Mouse (Mus musculus): ENCODE results near the gene Gm10188. TPM values are rescaled to one million over a fixed set of nuclear protein-coding genes. Genes with fewer than 3 reads are reported as not detected.
A peak's percentile ranks its signal among the peaks of the same experiment; 100 is the strongest.

Gene Gm10188
- total RNA-seq, 1 experiment from 2014 or later, result not detected

DNA sequence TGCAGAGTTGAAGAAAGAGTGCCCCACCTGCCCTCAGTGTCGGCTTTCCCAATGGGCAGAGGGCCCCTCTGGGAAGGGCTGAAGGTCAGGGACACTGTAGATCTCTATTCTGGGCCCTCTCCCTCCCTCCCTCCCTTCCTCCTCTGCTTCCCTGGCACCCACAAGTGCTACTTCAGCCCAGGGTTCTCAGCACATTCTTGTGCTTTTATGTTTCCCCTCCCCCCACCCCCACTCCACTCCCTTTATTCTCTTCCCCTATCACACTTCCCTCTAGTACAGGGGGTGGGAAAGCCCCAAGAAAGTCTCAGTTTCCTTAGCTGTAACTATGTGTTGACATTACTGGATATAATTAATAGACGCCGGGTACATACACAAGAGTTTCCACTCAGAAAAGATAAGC, 34.9 kb downstream of the Gm10188 start:
- DNase-seq, result no peak

DNA sequence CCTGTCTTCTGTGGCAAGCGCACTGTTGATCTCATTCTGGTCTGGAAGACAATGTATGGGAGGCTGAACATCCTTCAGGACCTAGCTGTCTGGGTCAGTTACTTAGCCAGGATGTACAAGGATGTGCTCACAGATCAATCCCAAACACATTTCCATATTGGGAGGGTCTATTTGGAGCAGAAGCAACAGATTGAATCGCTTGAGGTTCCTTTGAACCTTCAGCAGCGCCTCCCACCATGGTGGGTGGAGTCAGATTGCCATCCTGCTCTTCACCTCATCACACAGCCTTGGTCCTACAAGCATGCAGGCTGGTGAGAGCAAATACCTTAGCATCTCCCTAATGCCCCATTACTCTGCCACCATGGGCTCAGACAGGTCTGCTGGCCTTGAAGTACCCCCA, 35.8 kb downstream of the Gm10188 start:
- DNase-seq, result no peak

GRCm38 (mm10) chr1:132191786-132192680, 37.5 kb downstream of the Gm10188 start:
- no peak for DNase-seq

DNA sequence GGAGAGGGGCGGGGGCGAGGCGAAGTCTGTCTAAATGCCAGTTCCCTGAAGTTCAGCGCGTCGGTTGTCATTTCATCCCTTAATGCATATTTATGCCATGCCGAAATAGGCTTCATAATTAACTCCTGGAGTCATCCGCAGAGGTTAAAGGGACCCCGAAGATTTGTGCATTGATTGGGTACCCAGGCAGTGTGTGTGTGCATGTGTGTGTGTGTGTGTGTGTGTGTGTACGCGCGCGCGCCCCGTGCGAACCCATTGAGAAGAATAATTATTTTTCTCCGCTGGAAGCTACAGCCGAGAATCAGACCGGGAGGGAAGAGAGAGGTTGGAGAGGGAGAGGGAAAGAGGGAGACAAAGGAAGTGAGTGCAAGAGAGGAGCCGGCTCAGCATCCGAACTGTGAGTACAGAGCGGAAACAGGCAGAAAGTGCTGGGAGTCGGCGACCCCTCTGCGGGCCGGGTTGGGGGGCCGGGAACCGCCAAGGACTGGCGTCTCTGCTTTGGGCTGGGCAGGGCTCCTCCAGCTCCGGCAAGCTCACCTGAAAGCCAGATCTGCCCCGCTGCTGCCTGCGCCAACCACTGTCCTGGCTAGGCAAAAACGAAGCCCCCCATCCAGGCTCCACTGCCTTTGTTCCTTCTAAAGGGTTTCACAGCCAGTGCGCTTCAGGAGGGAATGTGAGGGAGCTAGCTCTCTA, 38.3 kb downstream of the Gm10188 start, which contains the start of the genes Lemd1 and AC124108.1:
TSS of gene Lemd1 (plus strand) at position 339 of the 693 bp plus-strand sequence.
TSS of gene AC124108.1 (plus strand) at position 365 of the 693 bp plus-strand sequence.
- DNase-seq, result no peak

DNA sequence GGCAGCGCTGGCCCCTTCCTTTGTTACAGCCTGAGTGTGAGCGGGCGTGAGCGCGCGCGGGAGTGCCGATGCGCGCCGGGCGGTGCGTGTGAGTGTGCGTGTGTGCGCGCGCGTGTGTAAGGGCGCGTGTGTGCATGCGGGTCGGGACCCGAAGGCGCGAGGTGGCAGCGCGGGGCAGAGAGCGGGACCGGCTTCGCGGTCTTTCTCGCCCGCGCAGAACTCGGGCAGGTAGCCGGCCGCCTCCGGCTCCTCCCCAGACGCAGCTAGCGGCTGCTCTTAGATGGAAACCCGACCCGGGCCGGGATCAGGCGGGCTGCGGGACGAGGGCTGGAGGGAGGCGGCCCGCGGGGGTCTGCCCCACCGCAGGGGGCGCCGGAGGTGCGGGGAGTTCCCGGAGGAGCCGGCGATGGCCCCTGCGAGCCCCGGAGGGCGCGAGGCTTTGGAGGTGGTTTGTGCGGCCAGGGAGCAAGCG, 38.9 kb downstream of the Gm10188 start:
- peak; percentile 25 for DNase-seq

DNA sequence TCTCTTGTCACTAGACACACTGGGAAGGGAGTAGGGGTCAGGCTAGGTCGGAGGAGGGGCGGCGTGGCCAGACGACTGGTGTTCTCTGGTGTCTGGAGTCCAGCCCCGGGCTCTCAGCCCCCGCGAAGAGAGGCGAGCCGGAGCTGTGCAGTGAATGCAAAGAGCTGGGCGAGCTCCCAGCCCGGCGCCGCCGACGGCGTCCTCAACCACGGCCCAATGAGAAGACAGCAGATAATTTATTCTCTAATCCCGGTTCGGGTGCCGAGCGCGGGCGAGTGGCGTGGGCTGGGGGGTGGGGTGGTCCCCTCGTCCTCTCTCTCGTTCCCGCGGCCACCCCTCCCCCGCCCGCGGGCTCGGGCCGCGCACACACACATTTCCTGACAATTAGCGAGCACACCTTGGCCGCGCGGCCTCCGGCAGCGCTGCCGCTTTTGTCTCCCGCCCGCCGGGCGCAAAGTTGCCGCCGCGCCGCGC, 39.5 kb downstream of the Gm10188 start:
- DNase-seq, result peak; percentile 44

GRCm38 (mm10) chr1:132189231-132189630, 40.3 kb downstream of the Gm10188 start:
- DNase-seq, result no peak

GRCm38 (mm10) chr1:132188442-132189066, 41.0 kb downstream of the Gm10188 start:
- no peak for DNase-seq

- DNase-seq, result no peak
Observed at GRCm38 (mm10) chr1:132186303-132186702, 43.3 kb downstream of the Gm10188 start.

Small RNAs within 50 kb of the gene (microRNA-seq; reads per million reads assigned to microRNA genes)
- 11.4 to 20.9 reads per million in 2 experiments for gene Mir135b

Other genes with a start within 250 kb of the Gm10188 start
- gene Elk4, start 222.2 kb downstream of the Gm10188 start, total RNA-seq (2021), result 100 and 117 TPM in 2 replicates
- 29.5 and 29.9 TPM in 2 replicates for gene Mfsd4a, start 161.7 kb downstream of the Gm10188 start, total RNA-seq (2021)
- 16.5 and 18.0 TPM in 2 replicates for gene Cdk18, start 90.1 kb downstream of the Gm10188 start, total RNA-seq (2021)
- not detected in 2 replicates for gene Lemd1, start 38.3 kb downstream of the Gm10188 start, total RNA-seq (2021)
- gene AC124108.1, start 38.3 kb downstream of the Gm10188 start, total RNA-seq (2021), result not detected in 2 replicates
- 116 and 153 TPM in 2 replicates for gene Klhdc8a, start 68.9 kb upstream of the Gm10188 start, total RNA-seq (2021)
- gene Nuak2, start 86.4 kb upstream of the Gm10188 start, total RNA-seq (2021), result 2.4 and 4.8 TPM in 2 replicates
- gene Tmcc2, start 161.5 kb upstream of the Gm10188 start, total RNA-seq (2021), result 8.4 and 8.6 TPM in 2 replicates
- gene Dstyk, start 187.8 kb upstream of the Gm10188 start, total RNA-seq (2021), result 20.7 and 26.8 TPM in 2 replicates
- gene Rbbp5, start 247.6 kb upstream of the Gm10188 start, total RNA-seq (2021), result 36.5 and 42.1 TPM in 2 replicates